Mouse (Mus musculus): ENCODE results near the gene Pcsk5.
A peak's percentile ranks its signal among the peaks of the same experiment; 100 is the strongest.

Gene Pcsk5

GRCm38 (mm10) chr19:17732676-17733277 is 104.7 kb downstream of the Pcsk5 start:
- no peak for DNase-seq (ENCODE audit: low spot score)

GRCm38 (mm10) chr19:17717066-17717465 is 120.4 kb downstream of the Pcsk5 start:
- DNase-seq (ENCODE audit: low spot score) = no peak

- no peak for DNase-seq (ENCODE audit: low spot score)
These were observed 122.0 kb downstream of the Pcsk5 start for GRCm38 (mm10) chr19:17715281-17715955.

- DNase-seq (ENCODE audit: low spot score) = no peak
These were observed 145.8 kb downstream of the Pcsk5 start for GRCm38 (mm10) chr19:17691626-17692025.

- DNase-seq (ENCODE audit: low spot score) = no peak
These were observed 159.1 kb downstream of the Pcsk5 start for GRCm38 (mm10) chr19:17678371-17678770.

GRCm38 (mm10) chr19:17662676-17663075 is 174.8 kb downstream of the Pcsk5 start:
- DNase-seq (ENCODE audit: low spot score) = no peak

- DNase-seq (ENCODE audit: low spot score) = no peak
These were observed 175.2 kb downstream of the Pcsk5 start for GRCm38 (mm10) chr19:17662271-17662670.

GRCm38 (mm10) chr19:17659321-17659720 is 178.1 kb downstream of the Pcsk5 start:
- no peak for DNase-seq (ENCODE audit: low spot score)

- no peak for DNase-seq (ENCODE audit: low spot score)
These were observed 186.5 kb downstream of the Pcsk5 start for GRCm38 (mm10) chr19:17650831-17651502.

- no peak for DNase-seq (ENCODE audit: low spot score)
These were observed 187.5 kb downstream of the Pcsk5 start for GRCm38 (mm10) chr19:17649967-17650366.

GRCm38 (mm10) chr19:17643128-17643797 is 194.2 kb downstream of the Pcsk5 start:
- DNase-seq (ENCODE audit: low spot score) = no peak

GRCm38 (mm10) chr19:17635984-17636383 is 201.4 kb downstream of the Pcsk5 start:
- peak; percentile 10 for DNase-seq (ENCODE audit: low spot score)

- no peak for DNase-seq (ENCODE audit: low spot score)
These were observed 221.8 kb downstream of the Pcsk5 start for GRCm38 (mm10) chr19:17615646-17616045.

- no peak for DNase-seq (ENCODE audit: low spot score)
These were observed 230.9 kb downstream of the Pcsk5 start for GRCm38 (mm10) chr19:17606510-17606909.

GRCm38 (mm10) chr19:17606093-17606492 is 231.3 kb downstream of the Pcsk5 start:
- DNase-seq (ENCODE audit: low spot score) = no peak

- DNase-seq (ENCODE audit: low spot score) = no peak
These were observed 234.1 kb downstream of the Pcsk5 start for GRCm38 (mm10) chr19:17603322-17603721.

GRCm38 (mm10) chr19:17600347-17600746 is 237.1 kb downstream of the Pcsk5 start:
- no peak for DNase-seq (ENCODE audit: low spot score)

- no peak for DNase-seq (ENCODE audit: low spot score)
These were observed 244.6 kb downstream of the Pcsk5 start for GRCm38 (mm10) chr19:17592790-17593189.

GRCm38 (mm10) chr19:17591335-17591734 is 246.1 kb downstream of the Pcsk5 start:
- DNase-seq (ENCODE audit: low spot score) = no peak

- DNase-seq (ENCODE audit: low spot score) = no peak
These were observed 247.1 kb downstream of the Pcsk5 start for GRCm38 (mm10) chr19:17590314-17590713.

GRCm38 (mm10) chr19:17577412-17577811 is 260.0 kb downstream of the Pcsk5 start:
- no peak for DNase-seq (ENCODE audit: low spot score)

- no peak for DNase-seq (ENCODE audit: low spot score)
These were observed 262.9 kb downstream of the Pcsk5 start for GRCm38 (mm10) chr19:17574564-17574963.

GRCm38 (mm10) chr19:17572315-17572714 is 265.1 kb downstream of the Pcsk5 start:
- no peak for DNase-seq (ENCODE audit: low spot score)
